Mouse (Mus musculus): ENCODE results near the gene Ubxn11. TPM values are rescaled to one million over a fixed set of nuclear protein-coding genes. Genes with fewer than 3 reads are reported as not detected.

The Ubxn11 gene
- total and polyA plus RNA-seq, 3 experiments: 1.6 to 6.9 (median 2.1) TPM

DNA sequence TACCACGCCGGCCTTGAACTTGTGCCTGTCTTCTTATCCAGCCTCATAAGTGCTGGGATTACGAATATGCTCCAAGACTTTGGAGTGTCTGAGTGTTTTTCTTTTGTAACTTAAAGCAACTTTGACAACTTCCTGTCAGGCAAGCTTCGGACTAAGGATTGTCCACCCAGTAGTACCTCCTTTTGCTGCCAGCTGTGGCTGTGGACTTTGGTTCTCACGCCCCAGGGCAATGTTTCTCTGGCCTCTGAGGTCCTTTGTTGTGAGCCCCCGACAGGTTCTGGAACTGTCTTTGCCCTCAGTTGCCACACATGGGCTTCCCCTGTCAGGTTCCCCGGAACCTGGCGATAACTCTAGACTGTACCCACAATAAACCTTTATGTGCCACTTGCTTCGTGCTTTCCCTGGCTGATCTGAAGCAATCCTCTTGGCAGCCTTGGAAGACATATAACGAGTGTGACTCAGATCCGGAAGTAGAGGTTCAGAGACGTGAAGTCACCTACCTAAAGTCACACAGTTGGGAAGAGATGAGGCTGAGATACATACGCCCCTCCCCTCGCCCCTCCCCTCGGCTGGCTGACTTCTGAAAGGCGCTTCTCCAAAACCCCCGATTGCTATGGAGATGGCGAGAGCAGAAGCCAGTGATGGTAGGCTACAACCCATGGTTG lies 41.1 kb upstream of the Ubxn11 start:
- intact Hi-C loops (cut with DNase I): no loop called here
- H3K27me3 ChIP-seq (ENCODE audit: control insufficient read depth, insufficient read depth, low read length): no peaks in the 10 kb centered on the region; the same call in 1 of the 2 replicates
- no peaks in the 10 kb centered on the region for H3K4me1 ChIP-seq (ENCODE audit: control insufficient read depth, insufficient read depth, low read length)
- H3K27ac ChIP-seq: no peak overlapping the region
- H3K79me2 ChIP-seq (replicated peaks; ENCODE audit: control insufficient read depth, insufficient read depth, low read length): no peaks in the 10 kb centered on the region
- WGBS: 59% methylated on average over 18 of the region's 18 CpGs
- no peaks in the 10 kb centered on the region for H3K36me3 ChIP-seq (ENCODE audit: control insufficient read depth, insufficient read depth, low read length)
- no peak overlapping the region for H3K9ac ChIP-seq (ENCODE audit: low read depth, low read length)
- H3K4me3 ChIP-seq: no peak overlapping the region
- no peak for DNase-seq
- TF ChIP-seq CTCF (IDR thresholded peaks at IDR 0.05): no peak
- TF ChIP-seq POLR2A (IDR thresholded peaks at IDR 0.05; ENCODE audit: insufficient read depth, low read depth, low read length): no peak
- TF ChIP-seq EP300 (IDR thresholded peaks at IDR 0.05; ENCODE audit: insufficient read depth, low read depth, low read length): no peak

DNA sequence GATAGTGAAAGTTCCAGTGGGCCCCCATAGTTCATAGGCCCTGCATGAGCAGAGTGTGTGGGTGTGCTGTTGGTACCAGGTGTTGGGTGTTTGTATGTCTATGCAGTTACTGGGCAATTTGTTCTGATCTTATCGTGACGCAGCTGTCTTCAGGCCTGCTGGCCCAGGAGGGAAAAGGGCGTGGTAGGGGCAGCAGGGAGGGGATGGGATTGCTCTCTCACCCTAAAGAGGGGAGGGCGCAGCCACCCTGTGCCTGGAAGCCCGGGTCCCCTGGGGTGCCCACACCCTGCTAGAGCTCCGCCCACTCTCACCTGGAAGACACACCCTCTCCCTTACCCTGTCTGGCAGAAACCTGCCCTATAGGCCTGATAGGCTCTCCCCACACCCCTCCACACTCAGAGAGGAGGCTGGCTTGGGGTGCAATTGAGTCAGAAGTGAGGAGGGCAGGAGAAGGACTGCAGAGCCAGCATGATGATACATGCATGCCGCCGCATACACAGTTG lies 40.4 kb upstream of the Ubxn11 start:
- no peak overlapping the region for H3K4me3 ChIP-seq
- intact Hi-C loops (cut with DNase I): no loop called here

DNA sequence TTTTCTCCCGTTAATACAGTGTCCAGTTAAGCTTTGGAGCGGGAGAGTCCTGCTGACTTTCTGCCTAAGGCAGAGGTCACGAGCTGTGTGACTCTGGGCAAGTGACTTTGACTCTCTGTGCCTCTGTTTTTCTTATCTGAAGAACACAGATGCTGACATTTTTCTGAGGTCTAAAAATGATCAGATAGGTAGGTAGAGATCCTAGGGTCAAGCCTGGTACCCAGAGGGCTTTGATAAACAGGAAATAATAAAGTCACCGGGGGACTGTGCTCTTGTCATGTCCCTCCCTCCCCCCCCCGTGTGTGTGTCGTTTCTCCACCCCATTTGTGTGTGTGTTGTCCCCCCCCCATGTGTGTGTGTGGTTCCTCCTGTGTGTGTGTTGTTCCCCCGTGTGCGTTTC lies 39.8 kb upstream of the Ubxn11 start:
- Histone ChIP-seq H3K9ac (ENCODE audit: low read depth, low read length) (no peak overlapping the region), H3K27ac (no peak overlapping the region), H3K79me2 (replicated peaks; ENCODE audit: control insufficient read depth, insufficient read depth, low read length) (no peaks in the 10 kb centered on the region), H3K36me3 (ENCODE audit: control insufficient read depth, insufficient read depth, low read length) (no peaks in the 10 kb centered on the region), H3K27me3 (ENCODE audit: control insufficient read depth, insufficient read depth, low read length) (no peaks in the 10 kb centered on the region; the same call in 1 of the 2 replicates), H3K4me3 (no peak overlapping the region), H3K4me1 (ENCODE audit: control insufficient read depth, insufficient read depth, low read length) (no peaks in the 10 kb centered on the region)
- no peak for DNase-seq
- 64% methylated on average over 8 of the region's 8 CpGs for WGBS
- no peak for TF ChIP-seq EP300 (IDR thresholded peaks at IDR 0.05; ENCODE audit: insufficient read depth, low read depth, low read length)
- no peak for TF ChIP-seq CTCF (IDR thresholded peaks at IDR 0.05)
- TF ChIP-seq POLR2A (IDR thresholded peaks at IDR 0.05; ENCODE audit: insufficient read depth, low read depth, low read length): no peak
- intact Hi-C loops (cut with DNase I): no loop called here

More for the DNA sequence above, 40.4 kb upstream of the Ubxn11 start:
- H3K9ac ChIP-seq (ENCODE audit: low read depth, low read length): no peak overlapping the region
- no peak for TF ChIP-seq EP300 (IDR thresholded peaks at IDR 0.05; ENCODE audit: insufficient read depth, low read depth, low read length)
- no peak for TF ChIP-seq POLR2A (IDR thresholded peaks at IDR 0.05; ENCODE audit: insufficient read depth, low read depth, low read length)
- no peak for TF ChIP-seq CTCF (IDR thresholded peaks at IDR 0.05)
- H3K4me1 ChIP-seq (ENCODE audit: control insufficient read depth, insufficient read depth, low read length): no peaks in the 10 kb centered on the region
- no peak overlapping the region for H3K27ac ChIP-seq
- no peak for DNase-seq
- H3K36me3 ChIP-seq (ENCODE audit: control insufficient read depth, insufficient read depth, low read length): no peaks in the 10 kb centered on the region
- H3K79me2 ChIP-seq (replicated peaks; ENCODE audit: control insufficient read depth, insufficient read depth, low read length): no peaks in the 10 kb centered on the region
- 52% methylated on average over 8 of the region's 8 CpGs for WGBS
- H3K27me3 ChIP-seq (ENCODE audit: control insufficient read depth, insufficient read depth, low read length): no peaks in the 10 kb centered on the region; the same call in 1 of the 2 replicates

DNA sequence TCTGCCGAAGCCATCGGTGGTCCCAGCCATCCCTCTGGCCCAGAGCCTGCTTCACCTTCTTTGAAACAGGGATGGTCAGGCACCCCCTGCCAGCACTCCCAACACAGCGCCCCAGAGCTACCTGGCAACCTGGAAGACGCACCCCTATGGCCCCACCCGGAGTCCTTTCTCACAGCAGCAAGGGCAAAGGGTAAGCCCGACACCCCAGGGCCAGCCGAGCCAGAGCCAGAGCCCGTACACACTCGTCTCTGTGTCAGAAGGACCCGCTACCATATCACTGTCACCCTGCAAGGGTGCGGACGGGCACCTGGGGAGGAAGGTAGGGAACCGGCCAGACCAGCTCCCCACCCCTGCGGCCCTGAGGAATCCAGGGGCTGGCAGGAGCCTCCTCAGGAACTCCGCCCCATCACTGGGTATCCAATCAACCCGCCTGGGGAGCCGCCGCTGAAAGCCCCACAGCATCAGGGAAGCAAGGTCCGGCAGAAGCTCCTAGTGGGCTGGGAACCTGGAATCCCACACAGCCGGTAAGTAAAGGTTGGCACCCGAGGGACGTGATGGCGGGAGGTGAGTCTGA lies 36.9 kb upstream of the Ubxn11 start:
- Histone ChIP-seq H3K4me3 (no peak overlapping the region), H3K27me3 (ENCODE audit: control insufficient read depth, insufficient read depth, low read length) (no peaks in the 10 kb centered on the region; the same call in 1 of the 2 replicates), H3K79me2 (replicated peaks; ENCODE audit: control insufficient read depth, insufficient read depth, low read length) (no peaks in the 10 kb centered on the region), H3K4me1 (ENCODE audit: control insufficient read depth, insufficient read depth, low read length) (no peaks in the 10 kb centered on the region), H3K9ac (ENCODE audit: low read depth, low read length) (no peak overlapping the region), H3K27ac (no peak overlapping the region), H3K36me3 (ENCODE audit: control insufficient read depth, insufficient read depth, low read length) (no peaks in the 10 kb centered on the region)
- intact Hi-C loops (cut with DNase I): no loop called here
- 31% methylated on average over 23 of the region's 23 CpGs for WGBS
- DNase-seq: no peak
- no peak for TF ChIP-seq CTCF (IDR thresholded peaks at IDR 0.05)
- no peak for TF ChIP-seq EP300 (IDR thresholded peaks at IDR 0.05; ENCODE audit: insufficient read depth, low read depth, low read length)
- TF ChIP-seq POLR2A (IDR thresholded peaks at IDR 0.05; ENCODE audit: insufficient read depth, low read depth, low read length): no peak

DNA sequence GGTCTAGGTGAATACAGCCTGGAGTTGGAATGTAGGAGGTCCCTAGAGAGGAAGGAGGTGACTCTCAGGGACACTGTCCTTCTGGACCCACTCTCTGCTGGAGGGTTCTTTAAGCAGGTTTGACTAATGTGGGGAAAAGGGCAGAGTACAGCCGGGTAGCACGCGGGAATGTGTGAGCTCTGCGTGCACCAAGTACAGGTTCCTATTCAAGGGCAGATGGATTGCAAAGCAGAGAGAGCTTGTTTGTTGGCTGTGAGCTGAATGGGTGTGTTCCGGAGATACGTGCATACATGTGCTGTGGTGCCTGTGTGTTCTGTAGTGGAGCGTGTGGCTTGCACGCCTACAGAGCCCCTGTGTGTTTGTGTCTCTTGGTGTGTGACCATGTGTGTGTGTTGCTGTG lies 35.0 kb upstream of the Ubxn11 start:
- no peak for DNase-seq
- no peak overlapping the region for H3K9ac ChIP-seq (ENCODE audit: low read depth, low read length)
- intact Hi-C loops (cut with DNase I): no loop called here
- no peaks in the 10 kb centered on the region for H3K79me2 ChIP-seq (replicated peaks; ENCODE audit: control insufficient read depth, insufficient read depth, low read length)
- H3K27ac ChIP-seq: no peak overlapping the region
- H3K27me3 ChIP-seq (ENCODE audit: control insufficient read depth, insufficient read depth, low read length): no peaks in the 10 kb centered on the region; the same call in 1 of the 2 replicates
- 91% methylated on average over 8 of the region's 8 CpGs for WGBS
- TF ChIP-seq EP300 (IDR thresholded peaks at IDR 0.05; ENCODE audit: insufficient read depth, low read depth, low read length): no peak
- TF ChIP-seq POLR2A (IDR thresholded peaks at IDR 0.05; ENCODE audit: insufficient read depth, low read depth, low read length): no peak
- no peak for TF ChIP-seq CTCF (IDR thresholded peaks at IDR 0.05)
- H3K36me3 ChIP-seq (ENCODE audit: control insufficient read depth, insufficient read depth, low read length): no peaks in the 10 kb centered on the region
- no peak overlapping the region for H3K4me3 ChIP-seq
- no peaks in the 10 kb centered on the region for H3K4me1 ChIP-seq (ENCODE audit: control insufficient read depth, insufficient read depth, low read length)
